Mouse (Mus musculus): ENCODE data around the gene Gm5127. TPM values are rescaled to one million over a fixed set of nuclear protein-coding genes. Genes with fewer than 3 reads are reported as not detected.

Gm5127 gene
- polyA plus RNA-seq, 1 experiment = 0.07 TPM

- WGBS = 16% methylated on average over 1 of the region's 1 CpGs
- no peak for DNase-seq
- H3K27me3 ChIP-seq (ENCODE audit: control insufficient read depth, insufficient read depth, low read length) = no peaks in the 10 kb centered on the region
- no peaks in the 10 kb centered on the region for H3K4me1 ChIP-seq (replicated peaks; ENCODE audit: control insufficient read depth, insufficient read depth, low read length)
- H3K4me3 ChIP-seq (ENCODE audit: control insufficient read depth, insufficient read depth, low read length) = no peak overlapping the region
- H3K27ac ChIP-seq (ENCODE audit: control insufficient read depth, insufficient read depth, low read length) = no peak overlapping the region
- H3K36me3 ChIP-seq (ENCODE audit: control insufficient read depth, insufficient read depth, low read length) = no peaks in the 10 kb centered on the region
- TF ChIP-seq POLR2A (IDR thresholded peaks at IDR 0.05; ENCODE audit: control insufficient read depth, extremely low read depth, insufficient read depth, low read length, poor library complexity) (no peak), CTCF (IDR thresholded peaks at IDR 0.05; ENCODE audit: borderline replicate concordance, control insufficient read depth, extremely low read depth, insufficient read depth, low read length, poor library complexity) (no peak)
Observed at GRCm38 (mm10) chrX:106595904-106596303, 12.9 kb downstream of the Gm5127 start.

GRCm38 (mm10) chrX:106602574-106603258, 19.7 kb downstream of the Gm5127 start:
- WGBS = 13% methylated on average over 9 of the region's 9 CpGs
- H3K4me3 ChIP-seq (ENCODE audit: control insufficient read depth, insufficient read depth, low read length) = 0 out of 2 replicates have a peak overlapping the region, but pooled peaks have one; percentile 2
- no peak for DNase-seq
- H3K27me3 ChIP-seq (ENCODE audit: control insufficient read depth, insufficient read depth, low read length) = no peaks in the 10 kb centered on the region
- H3K36me3 ChIP-seq (ENCODE audit: control insufficient read depth, insufficient read depth, low read length) = no peaks in the 10 kb centered on the region
- H3K27ac ChIP-seq (ENCODE audit: control insufficient read depth, insufficient read depth, low read length) = no peak overlapping the region
- no peak for TF ChIP-seq CTCF (IDR thresholded peaks at IDR 0.05; ENCODE audit: borderline replicate concordance, control insufficient read depth, extremely low read depth, insufficient read depth, low read length, poor library complexity)
- 0 out of 2 replicates have a peak, but pooled peaks cover 4% of the 10 kb centered on the region for H3K4me1 ChIP-seq (replicated peaks; ENCODE audit: control insufficient read depth, insufficient read depth, low read length)

GRCm38 (mm10) chrX:106603386-106603785, 20.4 kb downstream of the Gm5127 start, which contains the start of gene Cysltr1:
Gene Cysltr1, minus strand, starts transcription at chrX:106603679.
- Histone ChIP-seq H3K36me3 (ENCODE audit: control insufficient read depth, insufficient read depth, low read length) (no peaks in the 10 kb centered on the region), H3K4me1 (replicated peaks; ENCODE audit: control insufficient read depth, insufficient read depth, low read length) (0 out of 2 replicates have a peak, but pooled peaks cover 4% of the 10 kb centered on the region), H3K27ac (ENCODE audit: control insufficient read depth, insufficient read depth, low read length) (no peak within 1 kb of the TSS), H3K4me3 (ENCODE audit: control insufficient read depth, insufficient read depth, low read length) (0 out of 2 replicates have a peak within 1 kb of the TSS, but pooled peaks have one; percentile 2), H3K27me3 (ENCODE audit: control insufficient read depth, insufficient read depth, low read length) (no peaks in the 10 kb centered on the region)
- TF ChIP-seq CTCF (IDR thresholded peaks at IDR 0.05; ENCODE audit: borderline replicate concordance, control insufficient read depth, extremely low read depth, insufficient read depth, low read length, poor library complexity) (no peak), POLR2A (IDR thresholded peaks at IDR 0.05; ENCODE audit: control insufficient read depth, extremely low read depth, insufficient read depth, low read length, poor library complexity) (no peak)
- 4% methylated on average over 6 of the region's 6 CpGs for WGBS
- DNase-seq = no peak

GRCm38 (mm10) chrX:106622512-106622911, 39.5 kb downstream of the Gm5127 start:
- no peak for DNase-seq
- Histone ChIP-seq H3K36me3 (ENCODE audit: control insufficient read depth, insufficient read depth, low read length) (no peaks in the 10 kb centered on the region), H3K27me3 (ENCODE audit: control insufficient read depth, insufficient read depth, low read length) (no peaks in the 10 kb centered on the region), H3K4me3 (ENCODE audit: control insufficient read depth, insufficient read depth, low read length) (no peak overlapping the region), H3K27ac (ENCODE audit: control insufficient read depth, insufficient read depth, low read length) (no peak overlapping the region), H3K4me1 (replicated peaks; ENCODE audit: control insufficient read depth, insufficient read depth, low read length) (no peaks in the 10 kb centered on the region)
- TF ChIP-seq POLR2A (IDR thresholded peaks at IDR 0.05; ENCODE audit: control insufficient read depth, extremely low read depth, insufficient read depth, low read length, poor library complexity) (no peak), CTCF (IDR thresholded peaks at IDR 0.05; ENCODE audit: borderline replicate concordance, control insufficient read depth, extremely low read depth, insufficient read depth, low read length, poor library complexity) (no peak)
- 41% methylated on average over 1 of the region's 1 CpGs for WGBS

GRCm38 (mm10) chrX:106623667-106624066, 40.7 kb downstream of the Gm5127 start:
- H3K27me3 ChIP-seq (ENCODE audit: control insufficient read depth, insufficient read depth, low read length) = no peaks in the 10 kb centered on the region
- no peak for TF ChIP-seq CTCF (IDR thresholded peaks at IDR 0.05; ENCODE audit: borderline replicate concordance, control insufficient read depth, extremely low read depth, insufficient read depth, low read length, poor library complexity)
- no peak for TF ChIP-seq POLR2A (IDR thresholded peaks at IDR 0.05; ENCODE audit: control insufficient read depth, extremely low read depth, insufficient read depth, low read length, poor library complexity)
- no peak overlapping the region for H3K27ac ChIP-seq (ENCODE audit: control insufficient read depth, insufficient read depth, low read length)
- H3K4me3 ChIP-seq (ENCODE audit: control insufficient read depth, insufficient read depth, low read length) = no peak overlapping the region
- no peaks in the 10 kb centered on the region for H3K4me1 ChIP-seq (replicated peaks; ENCODE audit: control insufficient read depth, insufficient read depth, low read length)
- WGBS = 4% methylated on average over 3 of the region's 3 CpGs
- no peaks in the 10 kb centered on the region for H3K36me3 ChIP-seq (ENCODE audit: control insufficient read depth, insufficient read depth, low read length)
- DNase-seq = no peak

- no peak for TF ChIP-seq POLR2A (IDR thresholded peaks at IDR 0.05; ENCODE audit: control insufficient read depth, extremely low read depth, insufficient read depth, low read length, poor library complexity)
- no peak for TF ChIP-seq CTCF (IDR thresholded peaks at IDR 0.05; ENCODE audit: borderline replicate concordance, control insufficient read depth, extremely low read depth, insufficient read depth, low read length, poor library complexity)
- no peak for DNase-seq
- no peak overlapping the region for H3K4me3 ChIP-seq (ENCODE audit: control insufficient read depth, insufficient read depth, low read length)
- no peaks in the 10 kb centered on the region for H3K27me3 ChIP-seq (ENCODE audit: control insufficient read depth, insufficient read depth, low read length)
- WGBS = 94% methylated on average over 1 of the region's 1 CpGs
- H3K27ac ChIP-seq (ENCODE audit: control insufficient read depth, insufficient read depth, low read length) = no peak overlapping the region
- no peaks in the 10 kb centered on the region for H3K36me3 ChIP-seq (ENCODE audit: control insufficient read depth, insufficient read depth, low read length)
- no peaks in the 10 kb centered on the region for H3K4me1 ChIP-seq (replicated peaks; ENCODE audit: control insufficient read depth, insufficient read depth, low read length)
Observed at GRCm38 (mm10) chrX:106628514-106628913, 45.5 kb downstream of the Gm5127 start.

Measured in thymus, adult 2 months (tissue).